Mouse (Mus musculus) limb, embryonic 10.5 days (tissue): ENCODE data around the gene Atp2a3. TPM values are rescaled to one million over a fixed set of nuclear protein-coding genes. Genes with fewer than 3 reads are reported as not detected.

Source experiments
- DNase-seq: peaks from one replicate; pipeline ENCODE4 v3.0.0-alpha.2; 2017; ENCODE audit warnings: low spot score
- H3K27ac ChIP-seq: fragments of 300-500 bp; sonication (generic); 2 replicates; pipeline ENCODE4 v1.5.1; 2016; ENCODE audit warnings: mild to moderate bottlenecking
- H3K27me3 ChIP-seq: fragments of 300-500 bp; sonication (generic); 2 replicates; pipeline ENCODE4 v1.6.1; 2016; ENCODE audit warnings: low read depth, mild to moderate bottlenecking; ENCODE audit not compliant: poor library complexity, severe bottlenecking
- H3K36me3 ChIP-seq: fragments of 300-500 bp; sonication (generic); 2 replicates; pipeline ENCODE4 v1.6.1; 2016; ENCODE audit warnings: mild to moderate bottlenecking, moderate library complexity
- H3K4me1 ChIP-seq: fragments of 300-500 bp; sonication (generic); 2 replicates; pipeline ENCODE4 v1.6.1; 2016
- H3K4me3 ChIP-seq: fragments of 300-500 bp; sonication (generic); 2 replicates; pipeline ENCODE4 v1.5.1; 2016; ENCODE audit warnings: mild to moderate bottlenecking, moderate library complexity
- H3K9me3 ChIP-seq: fragments of 300-500 bp; sonication (generic); replicated peaks from 2 replicates; pipeline ENCODE4 v1.6.1; 2016; ENCODE audit warnings: mild to moderate bottlenecking
- WGBS: fragments of 180-500 bp; shearing (Covaris S2); methylation state at CpG from one replicate; pipeline ENCODE4 v1.1.7; 2016; 5-methylcytosine and 5-hydroxymethylcytosine counted together
- polyA plus RNA-seq: library from polyadenylated mRNA; unstranded; fragments of >200 nt; fragmentation: Nextera tagmentation; extraction: Ambion mirVana; gene quantifications from 2 replicates; pipeline ENCODE4 v1.2.1, GENCODE M21; 2016

Gene Atp2a3
- polyA plus RNA-seq, 1 experiment from 2014 or later = 1.0 TPM

DNA sequence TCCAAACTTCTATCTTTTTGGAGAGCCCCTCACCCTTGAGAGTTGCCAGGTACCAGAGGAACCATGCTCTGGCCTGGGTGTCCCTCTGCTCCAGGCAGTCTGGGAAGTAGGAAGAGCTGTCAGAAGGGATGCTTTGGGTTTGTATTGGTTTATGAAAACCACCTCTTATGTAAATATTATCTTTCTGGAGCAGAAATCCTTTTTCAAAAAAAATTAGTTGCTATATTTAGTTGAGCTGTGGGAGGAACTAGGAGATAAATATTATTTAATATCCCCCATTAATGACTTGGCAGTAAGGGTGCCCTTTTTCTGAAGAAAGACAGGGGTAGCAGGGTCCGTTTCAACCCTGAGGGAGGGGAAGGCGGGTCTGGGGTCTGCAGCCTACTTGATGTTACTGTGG lies 1.4 kb downstream of the Atp2a3 start:
- no peak for DNase-seq
- Histone ChIP-seq H3K4me3 (no peak overlapping the region), H3K27ac (no peak overlapping the region), H3K36me3 (no peaks in the 10 kb centered on the region), H3K27me3 (peaks cover 71% of the 10 kb centered on the region), H3K4me1 (peaks cover 13% of the 10 kb centered on the region), H3K9me3 (no peaks in the 10 kb centered on the region)
- WGBS = 71% methylated on average over 2 of the region's 2 CpGs

DNA sequence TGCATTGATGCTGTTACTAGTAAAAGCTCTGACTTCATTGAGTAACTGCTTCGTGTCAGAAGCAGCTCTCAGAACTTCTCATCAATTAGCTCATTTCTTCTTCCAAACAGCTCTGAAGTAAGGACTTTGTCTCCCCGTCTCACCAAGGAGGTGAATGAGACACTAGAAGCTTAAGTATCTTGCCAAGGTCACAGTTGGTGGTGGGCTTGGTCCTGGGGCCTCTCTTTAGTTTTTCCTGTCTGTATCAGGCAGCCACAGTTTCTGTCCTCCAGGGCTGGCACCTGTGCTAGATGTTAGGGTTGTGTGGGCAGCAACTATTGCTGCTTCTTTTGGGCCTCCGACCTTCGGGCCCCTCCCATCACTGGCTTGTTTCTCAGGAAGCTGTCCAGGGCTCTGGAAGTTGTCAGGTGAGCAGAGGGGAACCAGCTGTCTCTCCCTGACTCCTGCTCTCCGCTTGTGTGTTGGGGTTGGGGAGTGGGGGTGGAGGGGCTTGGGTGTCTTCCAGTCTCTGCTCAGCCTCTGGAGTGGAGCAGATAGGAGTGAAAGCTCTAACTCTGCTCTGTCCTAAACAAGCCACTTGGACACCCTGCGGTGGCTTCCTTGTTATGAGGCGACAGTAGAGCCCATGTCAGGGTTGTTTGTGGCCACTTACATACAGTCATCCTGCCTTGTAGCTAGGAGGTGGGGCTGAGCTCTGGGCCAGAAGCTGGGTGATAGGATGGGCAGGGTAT lies 2.3 kb downstream of the Atp2a3 start:
- Histone ChIP-seq H3K27ac (no peak overlapping the region), H3K27me3 (peaks cover 63% of the 10 kb centered on the region), H3K4me1 (peaks cover 13% of the 10 kb centered on the region), H3K36me3 (no peaks in the 10 kb centered on the region), H3K4me3 (no peak overlapping the region), H3K9me3 (no peaks in the 10 kb centered on the region)
- no peak for DNase-seq
- WGBS = 46% methylated on average over 7 of the region's 7 CpGs

DNA sequence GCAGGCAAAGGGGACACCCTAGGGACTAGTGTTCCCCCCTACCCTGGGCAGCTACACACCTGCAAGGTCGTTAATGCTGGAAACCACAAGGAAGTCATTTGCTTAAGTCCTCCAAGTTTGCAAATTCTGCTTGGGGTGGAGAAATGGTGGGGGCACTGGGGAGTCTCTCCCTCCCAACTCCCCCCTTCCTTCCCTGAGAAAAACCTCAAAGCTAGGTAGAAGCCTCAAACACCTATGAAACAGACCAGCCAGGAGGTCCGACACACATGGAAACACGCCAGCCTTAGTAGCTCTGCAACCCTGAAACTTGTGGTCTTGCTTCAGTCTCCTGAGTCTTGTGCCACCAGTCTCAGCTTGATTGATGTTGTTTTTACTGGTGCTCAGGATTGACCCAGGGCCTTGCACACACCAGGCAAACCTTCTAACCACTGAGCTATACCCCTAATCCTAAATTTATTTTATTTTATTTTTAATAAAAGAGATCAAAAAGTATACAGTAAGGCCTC lies 2.9 kb downstream of the Atp2a3 start:
- no peaks in the 10 kb centered on the region for H3K9me3 ChIP-seq
- H3K4me1 ChIP-seq = peaks cover 13% of the 10 kb centered on the region
- no peak overlapping the region for H3K27ac ChIP-seq
- no peak for DNase-seq
- 53% methylated on average over 3 of the region's 3 CpGs for WGBS
- H3K36me3 ChIP-seq = no peaks in the 10 kb centered on the region
- H3K27me3 ChIP-seq = peaks cover 56% of the 10 kb centered on the region
- no peak overlapping the region for H3K4me3 ChIP-seq

DNA sequence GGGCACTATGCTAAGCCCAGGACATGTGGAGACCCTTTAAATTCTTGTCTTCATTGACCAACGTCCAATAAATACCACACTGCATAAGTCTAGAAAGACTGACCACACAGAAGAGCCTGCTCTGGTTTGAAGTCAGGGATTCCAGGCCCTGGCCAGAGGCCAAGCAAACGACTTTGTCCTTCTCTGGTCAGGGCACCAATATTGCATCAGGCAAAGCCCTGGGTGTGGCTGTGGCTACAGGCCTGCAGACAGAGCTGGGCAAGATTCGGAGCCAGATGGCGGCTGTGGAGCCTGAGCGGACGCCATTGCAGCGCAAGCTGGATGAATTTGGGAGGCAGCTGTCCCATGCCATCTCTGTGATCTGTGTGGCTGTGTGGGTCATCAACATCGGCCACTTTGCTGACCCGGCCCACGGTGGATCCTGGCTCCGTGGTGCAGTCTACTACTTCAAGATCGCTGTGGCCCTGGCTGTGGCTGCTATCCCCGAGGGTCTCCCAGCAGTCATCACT lies 14.1 kb downstream of the Atp2a3 start:
- Histone ChIP-seq H3K27ac (no peak overlapping the region), H3K9me3 (no peaks in the 10 kb centered on the region), H3K4me3 (no peak overlapping the region), H3K4me1 (peaks cover 5% of the 10 kb centered on the region), H3K36me3 (no peaks in the 10 kb centered on the region), H3K27me3 (0 out of 2 replicates have a peak, but pooled peaks cover 10% of the 10 kb centered on the region)
- DNase-seq = no peak
- 85% methylated on average over 13 of the region's 13 CpGs for WGBS

DNA sequence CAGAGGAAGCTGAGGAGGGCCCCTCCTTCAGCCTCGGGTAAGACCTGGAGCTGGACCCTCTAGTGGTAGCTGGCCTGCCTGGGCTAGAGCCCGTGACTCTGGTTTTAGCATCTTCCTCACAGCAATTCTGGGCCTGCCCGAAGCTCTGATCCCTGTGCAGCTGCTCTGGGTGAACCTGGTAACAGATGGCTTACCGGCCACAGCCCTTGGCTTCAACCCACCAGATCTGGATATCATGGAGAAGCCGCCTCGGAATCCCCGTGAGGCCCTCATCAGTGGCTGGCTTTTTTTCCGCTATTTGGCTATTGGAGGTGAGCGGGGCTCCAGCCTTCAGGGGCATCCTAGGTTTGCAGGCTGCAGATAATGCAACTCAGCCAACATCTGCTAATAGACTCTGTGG lies 21.5 kb downstream of the Atp2a3 start:
- Histone ChIP-seq H3K27me3 (0 out of 2 replicates have a peak, but pooled peaks cover 6% of the 10 kb centered on the region), H3K4me1 (no peaks in the 10 kb centered on the region), H3K27ac (no peak overlapping the region), H3K9me3 (no peaks in the 10 kb centered on the region), H3K36me3 (no peaks in the 10 kb centered on the region), H3K4me3 (no peak overlapping the region)
- no peak for DNase-seq
- WGBS = 86% methylated on average over 9 of the region's 9 CpGs

DNA sequence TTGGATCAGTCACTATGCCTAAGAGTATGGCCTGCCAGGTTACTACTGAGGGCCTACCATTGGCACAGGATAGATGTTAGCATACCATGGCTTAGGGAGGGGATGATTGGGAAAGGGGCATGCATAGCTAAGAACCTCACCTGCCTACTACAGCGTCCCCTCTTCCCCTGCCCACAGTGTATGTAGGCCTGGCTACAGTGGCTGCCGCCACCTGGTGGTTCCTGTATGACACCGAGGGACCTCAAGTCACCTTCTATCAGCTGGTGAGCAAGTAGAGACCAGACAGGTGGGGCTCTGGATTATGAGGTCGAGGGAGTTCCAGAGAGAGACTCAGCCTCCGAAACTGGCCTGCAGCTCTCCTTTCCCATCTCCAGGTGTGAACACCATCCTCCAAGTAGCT lies 22.3 kb downstream of the Atp2a3 start:
- H3K4me1 ChIP-seq = no peaks in the 10 kb centered on the region
- no peaks in the 10 kb centered on the region for H3K36me3 ChIP-seq
- WGBS = 46% methylated on average over 5 of the region's 5 CpGs
- no peaks in the 10 kb centered on the region for H3K9me3 ChIP-seq
- H3K27ac ChIP-seq = no peak overlapping the region
- H3K27me3 ChIP-seq = 0 out of 2 replicates have a peak, but pooled peaks cover 3% of the 10 kb centered on the region
- DNase-seq = no peak
- no peak overlapping the region for H3K4me3 ChIP-seq

DNA sequence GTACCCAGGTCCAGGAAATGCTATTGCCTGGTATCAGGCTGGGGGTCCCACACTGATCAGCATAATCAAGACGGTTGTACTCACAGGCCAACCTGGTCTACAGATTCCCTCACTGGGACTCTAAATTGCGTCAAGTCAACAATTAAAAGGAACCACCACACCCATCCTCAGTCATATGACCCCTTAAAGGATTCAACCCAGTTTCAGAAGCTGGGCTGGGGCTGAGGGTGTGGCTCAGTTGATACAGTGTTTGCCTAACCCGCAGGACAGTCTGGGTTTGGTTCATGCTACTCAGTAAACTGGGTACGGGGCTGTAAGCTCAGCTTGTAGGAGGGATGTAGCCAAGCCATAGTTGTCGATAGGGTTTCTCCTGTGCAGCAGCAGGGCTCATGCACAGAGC lies 25.8 kb downstream of the Atp2a3 start:
- DNase-seq = no peak
- Histone ChIP-seq H3K27ac (no peak overlapping the region), H3K36me3 (no peaks in the 10 kb centered on the region), H3K4me3 (no peak overlapping the region), H3K4me1 (peaks cover 11% of the 10 kb centered on the region), H3K9me3 (no peaks in the 10 kb centered on the region), H3K27me3 (no peaks in the 10 kb centered on the region)
- WGBS = 82% methylated on average over 5 of the region's 5 CpGs

DNA sequence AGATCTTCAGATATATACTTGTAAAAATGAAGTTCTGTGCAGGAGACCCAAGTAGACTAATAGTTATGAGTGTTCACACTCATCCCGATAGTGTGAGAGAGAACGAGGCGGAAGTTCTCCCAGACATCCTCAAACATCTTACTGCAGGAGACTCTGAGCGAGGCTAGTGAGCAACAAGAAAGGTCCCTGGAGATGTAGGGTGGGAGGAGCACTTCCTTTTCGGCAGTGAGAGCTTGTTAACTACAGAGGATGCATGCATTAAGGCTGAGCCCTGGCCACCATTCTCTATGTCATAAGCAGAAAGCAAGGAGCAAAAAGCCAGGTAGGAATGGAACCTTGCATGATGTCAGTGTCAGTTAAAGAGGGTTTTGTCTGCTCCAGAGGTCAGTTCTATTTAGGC lies 26.3 kb downstream of the Atp2a3 start:
- WGBS = 78% methylated on average over 5 of the region's 5 CpGs
- H3K27me3 ChIP-seq = no peaks in the 10 kb centered on the region
- DNase-seq = no peak
- peaks cover 16% of the 10 kb centered on the region for H3K4me1 ChIP-seq
- H3K36me3 ChIP-seq = no peaks in the 10 kb centered on the region
- no peak overlapping the region for H3K4me3 ChIP-seq
- H3K27ac ChIP-seq = no peak overlapping the region
- no peaks in the 10 kb centered on the region for H3K9me3 ChIP-seq

DNA sequence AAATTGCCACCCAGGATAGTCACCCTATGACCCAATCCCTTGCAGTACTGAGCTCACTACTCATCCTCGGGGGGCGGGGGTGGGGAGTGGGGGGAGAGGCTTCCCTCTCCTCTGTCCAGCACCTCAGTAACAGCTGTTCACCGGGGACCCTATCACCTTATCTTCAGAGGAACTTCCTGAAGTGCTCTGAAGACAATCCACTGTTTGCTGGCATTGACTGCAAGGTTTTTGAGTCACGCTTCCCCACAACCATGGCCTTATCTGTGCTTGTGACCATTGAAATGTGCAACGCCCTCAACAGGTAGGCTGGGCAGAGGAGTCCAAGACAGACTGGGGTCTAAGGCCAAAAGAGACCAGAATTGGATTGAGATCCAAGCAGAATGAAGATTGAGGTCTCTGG lies 26.8 kb downstream of the Atp2a3 start:
- Histone ChIP-seq H3K4me3 (no peak overlapping the region), H3K9me3 (no peaks in the 10 kb centered on the region), H3K27me3 (no peaks in the 10 kb centered on the region), H3K36me3 (no peaks in the 10 kb centered on the region), H3K27ac (no peak overlapping the region), H3K4me1 (peaks cover 17% of the 10 kb centered on the region)
- 72% methylated on average over 5 of the region's 5 CpGs for WGBS
- no peak for DNase-seq

DNA sequence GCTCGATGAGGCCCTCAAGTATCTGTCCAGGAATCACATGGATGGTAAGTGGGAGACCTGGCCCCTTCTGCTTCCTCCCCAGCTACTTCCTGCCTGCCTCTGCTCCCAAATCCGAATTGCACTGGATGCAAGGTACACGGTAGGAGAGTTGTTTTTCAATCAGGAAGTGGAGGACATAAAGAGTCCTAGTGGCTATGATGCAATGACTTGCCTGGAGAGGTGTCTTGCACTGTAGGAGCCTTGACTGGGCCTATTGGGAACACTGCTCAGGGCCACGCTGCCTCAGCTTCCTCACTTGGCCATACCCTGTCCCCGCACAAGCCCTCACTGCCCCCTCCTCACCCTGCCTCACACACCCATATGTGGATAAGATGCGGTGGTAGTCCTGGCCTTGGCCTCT lies 28.1 kb downstream of the Atp2a3 start:
- H3K27ac ChIP-seq = no peak overlapping the region
- H3K36me3 ChIP-seq = no peaks in the 10 kb centered on the region
- H3K9me3 ChIP-seq = no peaks in the 10 kb centered on the region
- WGBS = 81% methylated on average over 6 of the region's 6 CpGs
- H3K4me1 ChIP-seq = peaks cover 17% of the 10 kb centered on the region
- no peak overlapping the region for H3K4me3 ChIP-seq
- DNase-seq = no peak
- no peaks in the 10 kb centered on the region for H3K27me3 ChIP-seq

DNA sequence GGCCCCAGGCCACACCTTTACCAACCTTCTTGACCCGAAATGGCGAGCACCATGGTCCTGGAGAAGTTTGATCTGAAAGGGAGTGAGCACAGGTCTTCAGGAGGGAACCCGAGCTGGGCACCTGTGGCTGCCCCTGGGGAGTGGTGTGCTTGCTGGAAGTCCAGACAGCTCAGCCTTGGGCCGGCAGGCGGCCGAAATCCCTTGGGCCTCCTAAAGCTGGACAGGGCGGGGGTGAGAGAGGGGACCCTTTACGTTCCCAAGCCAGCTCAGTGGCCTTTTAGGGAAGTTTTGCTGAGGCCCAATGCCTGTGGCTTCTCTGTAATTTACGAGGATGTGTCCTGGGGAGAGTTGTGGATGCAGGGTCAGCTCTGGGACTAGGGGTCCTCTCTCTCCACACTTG lies 29.7 kb downstream of the Atp2a3 start:
- no peaks in the 10 kb centered on the region for H3K27me3 ChIP-seq
- no peak overlapping the region for H3K27ac ChIP-seq
- 75% methylated on average over 9 of the region's 9 CpGs for WGBS
- H3K36me3 ChIP-seq = no peaks in the 10 kb centered on the region
- H3K4me3 ChIP-seq = no peak overlapping the region
- H3K9me3 ChIP-seq = no peaks in the 10 kb centered on the region
- H3K4me1 ChIP-seq = peaks cover 17% of the 10 kb centered on the region
- no peak for DNase-seq

DNA sequence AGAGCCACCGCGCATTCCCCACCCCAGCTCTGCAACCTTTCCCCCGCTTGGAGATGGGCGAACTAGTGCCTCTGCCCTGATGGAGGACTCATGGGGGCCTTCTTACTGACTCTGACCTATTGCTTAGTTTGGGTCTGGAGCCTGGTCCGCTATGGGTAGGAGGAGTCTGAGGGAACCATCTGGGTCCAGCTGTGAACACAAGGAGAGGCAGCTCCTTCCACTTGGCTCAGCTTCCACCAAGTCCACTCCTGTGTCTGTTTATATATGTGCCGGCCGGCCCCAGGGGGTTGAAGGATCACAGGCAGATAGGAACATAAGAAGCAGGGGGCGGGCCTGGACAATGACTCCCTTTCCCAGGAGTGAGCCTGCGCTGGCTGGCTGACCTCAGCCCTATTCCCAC lies 31.0 kb downstream of the Atp2a3 start:
- Histone ChIP-seq H3K4me3 (no peak overlapping the region), H3K4me1 (peaks cover 17% of the 10 kb centered on the region), H3K27me3 (no peaks in the 10 kb centered on the region), H3K9me3 (no peaks in the 10 kb centered on the region), H3K36me3 (no peaks in the 10 kb centered on the region), H3K27ac (no peak overlapping the region)
- 53% methylated on average over 9 of the region's 9 CpGs for WGBS
- no peak for DNase-seq

DNA sequence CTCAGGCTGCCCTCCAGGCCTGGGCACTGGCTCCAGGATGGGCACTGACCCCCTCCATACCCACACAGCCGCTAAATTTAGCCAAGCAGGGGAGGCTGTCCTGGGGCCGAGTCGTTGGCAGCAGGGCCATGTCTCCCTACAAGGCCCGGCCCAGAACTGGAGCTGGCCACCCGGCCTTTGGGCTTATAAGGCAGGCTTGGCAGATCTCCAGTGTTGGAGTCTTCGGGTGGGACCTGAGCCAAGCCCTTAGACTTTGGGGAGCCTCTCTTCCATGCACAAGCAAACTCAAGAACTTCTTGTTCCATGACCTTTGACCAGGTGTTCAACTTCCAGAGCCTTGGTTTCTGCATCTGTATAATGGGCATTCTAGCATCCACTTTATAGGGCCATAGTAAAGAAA lies 35.4 kb downstream of the Atp2a3 start:
- DNase-seq = no peak
- Histone ChIP-seq H3K9me3 (no peaks in the 10 kb centered on the region), H3K27ac (no peak overlapping the region), H3K27me3 (no peaks in the 10 kb centered on the region), H3K4me1 (peaks cover 17% of the 10 kb centered on the region), H3K4me3 (no peak overlapping the region), H3K36me3 (no peaks in the 10 kb centered on the region)
- 94% methylated on average over 6 of the region's 6 CpGs for WGBS
